Mouse (Mus musculus) forebrain, embryonic 16.5 days (tissue): ENCODE measurements around the gene Gaa. TPM values are rescaled to one million over a fixed set of nuclear protein-coding genes. Genes with fewer than 3 reads are reported as not detected.

Experiments used
- ATAC-seq: fragments of 200-750 bp; cut with Nextera tagmentation; 2 replicates; pipeline ENCODE4 v1.8.0; 2017; ENCODE audit warnings: mild to moderate bottlenecking, moderate library complexity
- H3K27ac ChIP-seq: fragments of 300-500 bp; sonication (generic); 2 replicates; pipeline ENCODE4 v1.5.1; 2014; ENCODE audit warnings: low read length, control low read depth
- H3K27me3 ChIP-seq: fragments of 300-500 bp; sonication (generic); replicated peaks from 2 replicates; pipeline ENCODE4 v1.6.1; 2014; ENCODE audit warnings: low read length; ENCODE audit not compliant: control insufficient read depth, insufficient read depth
- H3K36me3 ChIP-seq: fragments of 300-500 bp; sonication (generic); 2 replicates; pipeline ENCODE4 v1.6.1; 2014; ENCODE audit not compliant: control insufficient read depth, insufficient read depth
- H3K4me1 ChIP-seq: fragments of 300-500 bp; sonication (generic); replicated peaks from 2 replicates; pipeline ENCODE4 v1.6.1; 2014; ENCODE audit warnings: low read length; ENCODE audit not compliant: control insufficient read depth, insufficient read depth
- H3K4me2 ChIP-seq: fragments of 300-500 bp; sonication (generic); 2 replicates; pipeline ENCODE4 v1.6.1; 2014; ENCODE audit warnings: mild to moderate bottlenecking, low read length, control low read depth
- H3K4me3 ChIP-seq: fragments of 300-500 bp; sonication (generic); replicated peaks from 2 replicates; pipeline ENCODE4 v1.5.1; 2014; ENCODE audit warnings: mild to moderate bottlenecking, low read length, control low read depth
- H3K9ac ChIP-seq: fragments of 300-500 bp; sonication (generic); replicated peaks from 2 replicates; pipeline ENCODE4 v1.6.1; 2014; ENCODE audit warnings: low read depth, low read length, control low read depth
- H3K9me3 ChIP-seq: fragments of 300-500 bp; sonication (generic); 2 replicates; pipeline ENCODE4 v1.6.1; 2016; ENCODE audit warnings: low read length; ENCODE audit not compliant: control insufficient read depth
- WGBS: fragments of 180-500 bp; shearing (Covaris S2); extraction: QIAGEN DNeasy Blood & Tissue Kit; methylation state at CpG from one replicate; pipeline ENCODE4 v1.1.7; 2014; 5-methylcytosine and 5-hydroxymethylcytosine counted together
- polyA plus RNA-seq: library from polyadenylated mRNA; unstranded; fragments of >200 nt; fragmentation: Nextera tagmentation; extraction: Ambion mirVana; gene quantifications from 2 replicates; pipeline ENCODE4 v1.2.1, GENCODE M21; 2015

Gene Gaa
- polyA plus RNA-seq, 1 experiment from 2014 or later: 69.7 TPM

- Histone ChIP-seq H3K9ac (no peak overlapping the region), H3K4me3 (no peak overlapping the region), H3K36me3 (no peaks in the 10 kb centered on the region), H3K27ac (no peak overlapping the region), H3K4me2 (no peak overlapping the region), H3K9me3 (no peaks in the 10 kb centered on the region), H3K4me1 (no peaks in the 10 kb centered on the region), H3K27me3 (peaks cover 5% of the 10 kb centered on the region; the same call in 1 of the 2 replicates)
- ATAC-seq: no peak
- WGBS: 37% methylated on average over 11 of the region's 11 CpGs
Measured at GRCm38 (mm10) chr11:119307916-119308315, 40.2 kb downstream of the Gaa start.

GRCm38 (mm10) chr11:119310621-119311020 is 42.9 kb downstream of the Gaa start:
- no peak overlapping the region for H3K27ac ChIP-seq
- no peak overlapping the region for H3K9ac ChIP-seq
- H3K4me1 ChIP-seq: no peaks in the 10 kb centered on the region
- no peak overlapping the region for H3K4me2 ChIP-seq
- no peaks in the 10 kb centered on the region for H3K9me3 ChIP-seq
- no peaks in the 10 kb centered on the region for H3K36me3 ChIP-seq
- no peak overlapping the region for H3K4me3 ChIP-seq
- 11% methylated on average over 10 of the region's 10 CpGs for WGBS
- no peak for ATAC-seq
- peaks cover 5% of the 10 kb centered on the region; the same call in 1 of the 2 replicates for H3K27me3 ChIP-seq

GRCm38 (mm10) chr11:119314252-119314936 is 46.7 kb downstream of the Gaa start:
- H3K27ac ChIP-seq: no peak overlapping the region
- no peak overlapping the region for H3K4me3 ChIP-seq
- no peak overlapping the region for H3K9ac ChIP-seq
- WGBS: 81% methylated on average over 17 of the region's 17 CpGs
- H3K9me3 ChIP-seq: no peaks in the 10 kb centered on the region
- H3K27me3 ChIP-seq: peaks cover 5% of the 10 kb centered on the region; the same call in 1 of the 2 replicates
- no peaks in the 10 kb centered on the region for H3K4me1 ChIP-seq
- no peak for ATAC-seq
- H3K36me3 ChIP-seq: no peaks in the 10 kb centered on the region
- no peak overlapping the region for H3K4me2 ChIP-seq

- 79% methylated on average over 4 of the region's 4 CpGs for WGBS
- no peak overlapping the region for H3K27ac ChIP-seq
- ATAC-seq: no peak
Measured at GRCm38 (mm10) chr11:119316720-119317119, 49.0 kb downstream of the Gaa start.

GRCm38 (mm10) chr11:119322521-119322920 is 54.8 kb downstream of the Gaa start:
- 82% methylated on average over 13 of the region's 13 CpGs for WGBS
- H3K27me3 ChIP-seq: no peaks in the 10 kb centered on the region
- H3K9ac ChIP-seq: no peak overlapping the region
- H3K36me3 ChIP-seq: no peaks in the 10 kb centered on the region
- H3K9me3 ChIP-seq: no peaks in the 10 kb centered on the region
- no peak for ATAC-seq
- no peak overlapping the region for H3K4me2 ChIP-seq
- no peaks in the 10 kb centered on the region for H3K4me1 ChIP-seq
- H3K27ac ChIP-seq: no peak overlapping the region
- H3K4me3 ChIP-seq: no peak overlapping the region

More at GRCm38 (mm10) chr11:119316720-119317119, 49.0 kb downstream of the Gaa start:
- Histone ChIP-seq H3K36me3 (no peaks in the 10 kb centered on the region), H3K9me3 (no peaks in the 10 kb centered on the region), H3K4me2 (no peak overlapping the region), H3K9ac (no peak overlapping the region), H3K27me3 (no peaks in the 10 kb centered on the region), H3K4me1 (no peaks in the 10 kb centered on the region), H3K4me3 (no peak overlapping the region)

- no peaks in the 10 kb centered on the region for H3K36me3 ChIP-seq
- no peak overlapping the region for H3K27ac ChIP-seq
- WGBS: 75% methylated on average over 1 of the region's 1 CpGs
Measured at GRCm38 (mm10) chr11:119325068-119325467, 57.4 kb downstream of the Gaa start.

GRCm38 (mm10) chr11:119330592-119330991 is 62.9 kb downstream of the Gaa start:
- Histone ChIP-seq H3K4me2 (no peak overlapping the region), H3K36me3 (no peaks in the 10 kb centered on the region), H3K4me1 (no peaks in the 10 kb centered on the region), H3K4me3 (no peak overlapping the region), H3K9me3 (no peaks in the 10 kb centered on the region), H3K27ac (no peak overlapping the region), H3K9ac (no peak overlapping the region), H3K27me3 (no peaks in the 10 kb centered on the region)
- ATAC-seq: no peak
- 68% methylated on average over 4 of the region's 4 CpGs for WGBS

More at GRCm38 (mm10) chr11:119325068-119325467, 57.4 kb downstream of the Gaa start:
- Histone ChIP-seq H3K9me3 (no peaks in the 10 kb centered on the region), H3K4me3 (no peak overlapping the region), H3K27me3 (no peaks in the 10 kb centered on the region), H3K4me2 (no peak overlapping the region), H3K9ac (no peak overlapping the region), H3K4me1 (no peaks in the 10 kb centered on the region)
- ATAC-seq: no peak

GRCm38 (mm10) chr11:119331970-119332369 is 64.3 kb downstream of the Gaa start:
- no peak for ATAC-seq
- Histone ChIP-seq H3K27ac (no peak overlapping the region), H3K27me3 (no peaks in the 10 kb centered on the region), H3K36me3 (no peaks in the 10 kb centered on the region), H3K9me3 (no peaks in the 10 kb centered on the region), H3K9ac (no peak overlapping the region), H3K4me3 (no peak overlapping the region), H3K4me1 (no peaks in the 10 kb centered on the region), H3K4me2 (no peak overlapping the region)
- WGBS: 52% methylated on average over 3 of the region's 3 CpGs
